Mouse (Mus musculus) olfactory bulb, adult 2 months (tissue): ENCODE measurements around the gene Aldh1a1.

Experiments used
- CTCF ChIP-seq: fragments of 200-500 bp; IDR thresholded peaks from 2 replicates; pipeline ENCODE4 v1.5.1; 2012; ENCODE audit warnings: low read depth, mild to moderate bottlenecking, low read length, moderate library complexity; ENCODE audit not compliant: insufficient read depth
- POLR2A ChIP-seq: fragments of 200-500 bp; IDR thresholded peaks from 2 replicates; pipeline ENCODE4 v1.6.1; 2012; ENCODE audit warnings: mild to moderate bottlenecking, low read depth, low read length, moderate library complexity; ENCODE audit not compliant: insufficient read depth

DNA sequence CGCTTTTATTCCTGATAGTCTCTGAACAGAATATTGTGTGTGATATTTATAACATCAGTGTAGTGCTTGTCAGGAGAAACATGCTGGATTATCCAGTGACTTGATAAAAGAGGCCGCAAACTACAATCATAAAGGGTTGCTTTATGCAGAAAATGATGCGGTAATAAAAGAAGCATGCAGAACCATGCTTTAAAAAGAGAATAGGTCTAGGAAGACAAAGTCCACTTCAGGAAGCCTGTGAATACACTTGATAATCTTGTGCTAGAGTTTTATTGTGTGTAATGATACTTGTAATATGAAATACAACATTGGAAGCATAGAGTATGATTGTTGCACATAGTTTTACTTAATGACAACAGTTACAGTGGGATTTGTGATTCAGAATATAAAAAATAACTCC lies 54.5 kb downstream of the Aldh1a1 start:
- TF ChIP-seq POLR2A (no peak), CTCF (no peak)
